Mouse (Mus musculus): ENCODE results near the gene Tmem254c. TPM values are rescaled to one million over a fixed set of nuclear protein-coding genes. Genes with fewer than 3 reads are reported as not detected.
"Not testable (repeated sequence)": the region's sequence is repeated elsewhere in the genome, so short reads cannot be mapped to it uniquely, and the experiment has no call there.

Tmem254c gene
- polyA plus RNA-seq (2016; fragmentation: Nextera tagmentation; extraction: Ambion mirVana) = 12.9 and 13.0 TPM in 2 replicates

GRCm38 (mm10) chr14:26067325-26067633 is at the start of gene Tmem254c:
Gene Tmem254c, minus strand, starts transcription at chr14:26067355.
- H3K4me3 ChIP-seq; H3K36me3 ChIP-seq; H3K4me1 ChIP-seq; H3K9ac ChIP-seq; H3K9me3 ChIP-seq (replicated peaks); H3K27ac ChIP-seq; H3K4me2 ChIP-seq; H3K27me3 ChIP-seq (replicated peaks): not testable (repeated sequence)
- ATAC-seq = peak; percentile 83
- WGBS (ENCODE audit: insufficient replicate concordance) = no CpG with 5 or more reads among the region's 10 CpGs

- not testable (repeated sequence) for H3K36me3 ChIP-seq; H3K4me2 ChIP-seq; H3K9ac ChIP-seq; H3K9me3 ChIP-seq (replicated peaks); H3K27ac ChIP-seq; H3K27me3 ChIP-seq (replicated peaks); ATAC-seq; H3K4me3 ChIP-seq; H3K4me1 ChIP-seq
- WGBS (ENCODE audit: insufficient replicate concordance) = no CpG with 5 or more reads among the region's 3 CpGs
Measured at GRCm38 (mm10) chr14:26097622-26098021, 30.5 kb upstream of the Tmem254c start.

- H3K4me3 ChIP-seq; H3K27ac ChIP-seq; H3K27me3 ChIP-seq (replicated peaks); H3K4me1 ChIP-seq; ATAC-seq; H3K4me2 ChIP-seq; H3K36me3 ChIP-seq; H3K9ac ChIP-seq; H3K9me3 ChIP-seq (replicated peaks): not testable (repeated sequence)
- WGBS (ENCODE audit: insufficient replicate concordance) = no CpG with 5 or more reads among the region's 1 CpGs
Measured at GRCm38 (mm10) chr14:26081997-26082396, 14.8 kb upstream of the Tmem254c start, which contains the start of gene Cphx3. Gene Cphx3, plus strand, starts transcription at chr14:26082297.

GRCm38 (mm10) chr14:26081216-26081615 is 14.1 kb upstream of the Tmem254c start, which contains the start of gene Cphx2:
Gene Cphx2, plus strand, starts transcription at chr14:26081516.
- not testable (repeated sequence) for H3K9ac ChIP-seq; H3K4me3 ChIP-seq; ATAC-seq; H3K36me3 ChIP-seq; H3K27ac ChIP-seq; H3K4me1 ChIP-seq; H3K9me3 ChIP-seq (replicated peaks); H3K4me2 ChIP-seq; H3K27me3 ChIP-seq (replicated peaks)
- WGBS (ENCODE audit: insufficient replicate concordance) = no CpG with 5 or more reads among the region's 6 CpGs

GRCm38 (mm10) chr14:26076620-26077390 is 9.7 kb upstream of the Tmem254c start:
- not testable (repeated sequence) for H3K9ac ChIP-seq; H3K36me3 ChIP-seq; H3K27me3 ChIP-seq (replicated peaks); H3K4me2 ChIP-seq; H3K4me3 ChIP-seq; H3K4me1 ChIP-seq; H3K27ac ChIP-seq; H3K9me3 ChIP-seq (replicated peaks)
- no CpG with 5 or more reads among the region's 5 CpGs for WGBS (ENCODE audit: insufficient replicate concordance)
- ATAC-seq = 0 out of 2 replicates have a peak, but pooled peaks have one; percentile 35

- H3K27ac ChIP-seq; H3K9ac ChIP-seq; H3K9me3 ChIP-seq (replicated peaks); H3K27me3 ChIP-seq (replicated peaks); H3K4me3 ChIP-seq; H3K4me1 ChIP-seq; H3K4me2 ChIP-seq; H3K36me3 ChIP-seq: not testable (repeated sequence)
- WGBS (ENCODE audit: insufficient replicate concordance) = no CpG with 5 or more reads among the region's 44 CpGs
- ATAC-seq = peak; percentile 72
Measured at GRCm38 (mm10) chr14:26066574-26067324, 406 bp downstream of the Tmem254c start.

GRCm38 (mm10) chr14:26059362-26059761 is 7.8 kb downstream of the Tmem254c start:
- WGBS (ENCODE audit: insufficient replicate concordance) = no CpG with 5 or more reads among the region's 6 CpGs
- not testable (repeated sequence) for H3K4me1 ChIP-seq; H3K27ac ChIP-seq; H3K4me2 ChIP-seq; H3K9ac ChIP-seq; H3K9me3 ChIP-seq (replicated peaks); H3K4me3 ChIP-seq; H3K36me3 ChIP-seq; ATAC-seq; H3K27me3 ChIP-seq (replicated peaks)

GRCm38 (mm10) chr14:26058184-26058583 is 9.0 kb downstream of the Tmem254c start:
- not testable (repeated sequence) for H3K9me3 ChIP-seq (replicated peaks); H3K9ac ChIP-seq; H3K36me3 ChIP-seq; H3K27ac ChIP-seq; H3K27me3 ChIP-seq (replicated peaks); ATAC-seq; H3K4me3 ChIP-seq; H3K4me2 ChIP-seq; H3K4me1 ChIP-seq
- WGBS (ENCODE audit: insufficient replicate concordance) = no CpG with 5 or more reads among the region's 3 CpGs

- not testable (repeated sequence) for H3K27me3 ChIP-seq (replicated peaks); H3K9me3 ChIP-seq (replicated peaks); H3K4me3 ChIP-seq; H3K4me1 ChIP-seq; H3K36me3 ChIP-seq; H3K4me2 ChIP-seq; ATAC-seq; H3K27ac ChIP-seq; H3K9ac ChIP-seq
- no CpG with 5 or more reads among the region's 9 CpGs for WGBS (ENCODE audit: insufficient replicate concordance)
Measured at GRCm38 (mm10) chr14:26048767-26049166, 18.4 kb downstream of the Tmem254c start.

- not testable (repeated sequence) for H3K9ac ChIP-seq; H3K9me3 ChIP-seq (replicated peaks); H3K36me3 ChIP-seq; H3K27me3 ChIP-seq (replicated peaks); H3K27ac ChIP-seq; H3K4me2 ChIP-seq; H3K4me1 ChIP-seq; ATAC-seq; H3K4me3 ChIP-seq
- WGBS (ENCODE audit: insufficient replicate concordance) = no CpG with 5 or more reads among the region's 8 CpGs
Measured at GRCm38 (mm10) chr14:26047026-26047425, 20.1 kb downstream of the Tmem254c start.

- not testable (repeated sequence) for H3K27ac ChIP-seq; H3K9ac ChIP-seq; ATAC-seq; H3K27me3 ChIP-seq (replicated peaks); H3K4me3 ChIP-seq; H3K4me2 ChIP-seq; H3K4me1 ChIP-seq; H3K9me3 ChIP-seq (replicated peaks); H3K36me3 ChIP-seq
- no CpG with 5 or more reads among the region's 5 CpGs for WGBS (ENCODE audit: insufficient replicate concordance)
Measured at GRCm38 (mm10) chr14:26045007-26045406, 22.1 kb downstream of the Tmem254c start.

- H3K9me3 ChIP-seq (replicated peaks); H3K4me2 ChIP-seq; H3K4me3 ChIP-seq; H3K9ac ChIP-seq; H3K27me3 ChIP-seq (replicated peaks); H3K36me3 ChIP-seq; H3K4me1 ChIP-seq; H3K27ac ChIP-seq; ATAC-seq: not testable (repeated sequence)
- no CpG with 5 or more reads among the region's 26 CpGs for WGBS (ENCODE audit: insufficient replicate concordance)
Measured at GRCm38 (mm10) chr14:26042611-26043010, 24.5 kb downstream of the Tmem254c start, which contains the start of gene Gm9780. Gene Gm9780, minus strand, starts transcription at chr14:26042711.

Data from liver, embryonic 12.5 days (tissue).